Mouse (Mus musculus) CD4-positive, CD25-positive, alpha-beta regulatory T cell, adult 2 months (primary cell): ENCODE results near the gene Hdgf.
A peak's percentile ranks its signal among the peaks of the same experiment; 100 is the strongest.
"Not testable (repeated sequence)": the region's sequence is repeated elsewhere in the genome, so short reads cannot be mapped to it uniquely, and the experiment has no call there.

Experiments
- DNase-seq: peaks from one replicate; pipeline ENCODE4 v3.0.0-alpha.2; 2012; ENCODE audit warnings: low read depth, low spot score

The Hdgf gene

DNA sequence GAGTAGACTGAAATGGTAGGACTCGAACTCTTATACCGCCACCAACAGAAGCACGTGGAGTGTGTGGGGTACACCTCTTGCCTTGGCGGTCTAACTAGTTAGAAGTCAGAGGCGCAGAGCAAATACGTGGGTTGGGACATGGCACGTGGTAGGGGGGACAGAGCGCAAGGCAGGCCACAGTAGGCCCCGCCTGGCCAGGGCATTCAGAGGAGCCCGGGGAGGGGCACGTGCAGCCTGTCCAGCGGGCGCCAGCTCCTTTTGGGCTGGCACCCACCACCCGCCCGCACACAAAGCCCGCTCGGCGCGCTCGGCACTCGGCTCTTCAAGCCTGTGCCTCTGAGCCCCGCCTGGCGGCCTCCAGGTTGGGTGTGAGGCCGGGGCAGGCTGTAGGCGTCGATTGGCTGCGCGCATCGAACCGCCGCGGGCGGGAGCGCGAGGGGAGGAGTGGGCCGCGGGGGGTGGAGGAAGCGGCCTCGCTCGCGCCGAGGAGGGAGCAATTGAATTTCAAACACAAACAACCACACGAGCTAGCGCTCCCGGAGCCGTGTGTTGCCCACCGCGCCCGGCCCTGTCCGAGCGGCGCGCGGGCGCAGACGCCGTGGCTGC, at the start of gene Hdgf:
Hdgf (plus strand) TSS at position 442 of the 606 bp plus-strand sequence.
- DNase-seq = peak; percentile 97

DNA sequence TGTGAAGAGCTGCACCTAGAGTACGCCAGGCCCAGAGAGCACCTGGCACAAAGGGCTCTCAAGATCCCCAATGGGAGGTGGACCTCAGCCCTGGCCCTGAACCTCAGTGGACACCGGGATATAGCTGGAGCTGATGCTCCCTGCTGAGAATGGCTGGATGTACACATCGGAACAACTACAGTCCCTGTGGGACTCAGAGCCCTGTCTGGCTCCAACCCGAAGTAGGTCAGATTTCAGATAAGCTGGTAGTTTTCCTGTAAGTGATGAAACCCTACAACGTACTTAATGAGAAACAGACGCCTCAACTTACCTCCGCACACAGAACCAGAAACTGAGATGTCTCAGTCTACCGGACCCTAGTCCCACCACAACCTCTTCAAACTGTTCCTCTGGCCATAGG, 48.5 kb upstream of the Hdgf start:
- DNase-seq = no peak

DNA sequence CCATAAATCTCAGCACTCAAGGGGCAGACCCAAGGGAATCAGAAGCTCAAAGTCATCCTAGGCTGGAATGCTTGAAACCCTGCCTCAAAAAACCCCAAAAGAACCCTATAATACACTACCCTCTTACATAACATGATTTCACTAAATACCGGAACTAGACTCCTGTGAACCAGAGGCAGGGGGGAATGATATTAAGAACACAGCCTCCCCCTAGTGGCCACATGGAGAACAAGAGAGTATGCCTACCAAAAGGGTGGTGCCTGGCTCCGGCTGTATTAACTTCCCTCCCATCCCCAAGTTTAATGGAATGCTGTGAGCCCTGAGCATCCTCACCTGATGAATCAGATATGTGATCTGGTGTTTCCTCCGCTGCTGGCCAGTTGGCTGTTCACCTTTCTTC, 46.3 kb upstream of the Hdgf start:
- peak; percentile 90 for DNase-seq

DNA sequence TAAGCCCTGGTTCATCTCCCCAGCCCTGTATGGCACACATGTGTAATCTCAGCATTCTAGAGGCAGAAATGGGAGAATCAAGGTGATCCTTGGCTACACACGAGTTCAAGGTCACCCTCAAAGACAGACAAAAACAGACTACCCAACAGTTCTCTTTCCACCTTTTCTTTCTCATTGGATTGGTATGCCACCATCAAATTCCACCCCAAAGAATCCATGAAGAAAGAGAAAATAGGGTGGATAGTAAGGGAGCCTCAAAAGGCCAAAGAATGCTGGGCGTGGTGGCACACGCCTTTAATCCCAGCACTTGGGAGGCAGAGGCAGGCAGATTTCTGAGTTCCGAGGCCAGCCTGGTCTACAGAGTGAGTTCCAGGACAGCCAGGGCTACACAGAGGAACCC, 42.0 kb upstream of the Hdgf start:
- not testable (repeated sequence) for DNase-seq

DNA sequence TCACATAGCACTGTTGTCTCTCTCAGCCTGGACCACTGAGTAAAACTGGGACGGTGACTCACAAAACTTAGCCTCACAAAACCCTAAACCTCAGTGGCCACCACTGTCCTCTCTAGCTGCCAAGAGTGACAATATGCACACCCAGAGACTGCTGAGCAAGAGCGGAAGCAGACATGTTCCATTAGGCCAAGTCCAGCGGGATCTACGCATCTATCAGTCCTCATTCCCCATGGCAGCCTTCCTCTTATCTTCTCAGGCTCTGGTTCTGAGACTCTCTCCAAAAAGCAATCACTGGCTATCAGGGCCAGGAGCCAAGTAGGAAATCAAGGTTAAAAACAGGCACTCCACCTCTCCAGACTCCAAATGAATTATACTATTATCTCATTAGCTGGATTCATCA, 28.4 kb upstream of the Hdgf start:
- no peak for DNase-seq

DNA sequence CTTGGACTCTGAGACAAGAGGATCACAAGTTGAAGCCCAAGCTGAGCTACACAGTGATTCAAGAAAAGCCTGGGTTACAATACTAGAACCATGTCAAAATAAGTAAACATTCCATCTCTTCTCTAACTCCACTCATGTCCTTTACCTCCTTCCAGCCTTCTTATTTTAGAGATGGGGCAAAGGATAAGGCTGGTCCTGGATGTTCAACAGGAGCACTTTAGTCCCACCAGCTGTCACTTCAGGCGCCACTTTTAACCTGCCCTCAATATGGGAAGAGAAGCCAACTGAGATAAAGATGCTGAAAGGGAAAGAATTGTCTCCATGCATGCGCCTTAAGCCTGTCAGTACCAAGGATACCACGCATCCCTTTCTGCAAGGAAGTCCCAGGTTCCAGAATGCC, 21.8 kb upstream of the Hdgf start:
- DNase-seq = no peak

DNA sequence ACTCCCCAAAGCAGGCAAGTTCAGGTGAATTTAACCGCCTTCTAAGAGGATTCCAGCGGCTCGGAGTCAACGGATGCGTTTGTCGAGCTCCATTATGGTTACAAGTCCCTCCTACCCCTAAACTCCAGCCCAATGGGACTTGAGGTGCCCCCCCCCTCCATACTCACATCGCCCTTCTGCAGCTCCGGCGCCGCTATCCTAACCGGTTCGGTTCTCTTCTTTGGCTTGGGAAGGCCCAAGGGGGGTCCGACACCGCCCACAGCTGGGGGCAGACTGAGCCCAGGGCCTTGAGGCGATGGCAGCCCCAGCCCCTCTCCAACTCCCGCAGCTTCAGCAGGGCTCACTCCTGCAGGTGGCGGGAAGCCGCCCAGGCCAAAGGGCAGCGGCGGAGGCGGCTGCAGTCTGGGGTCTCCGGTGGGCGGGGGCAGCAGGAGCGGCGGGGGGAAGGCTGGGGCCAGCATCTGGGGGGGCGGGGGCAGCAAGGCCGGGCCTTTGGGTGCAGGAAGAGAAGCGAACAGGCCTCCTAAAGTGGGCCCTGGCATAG, 21.3 kb upstream of the Hdgf start:
- DNase-seq = peak; percentile 63

DNA sequence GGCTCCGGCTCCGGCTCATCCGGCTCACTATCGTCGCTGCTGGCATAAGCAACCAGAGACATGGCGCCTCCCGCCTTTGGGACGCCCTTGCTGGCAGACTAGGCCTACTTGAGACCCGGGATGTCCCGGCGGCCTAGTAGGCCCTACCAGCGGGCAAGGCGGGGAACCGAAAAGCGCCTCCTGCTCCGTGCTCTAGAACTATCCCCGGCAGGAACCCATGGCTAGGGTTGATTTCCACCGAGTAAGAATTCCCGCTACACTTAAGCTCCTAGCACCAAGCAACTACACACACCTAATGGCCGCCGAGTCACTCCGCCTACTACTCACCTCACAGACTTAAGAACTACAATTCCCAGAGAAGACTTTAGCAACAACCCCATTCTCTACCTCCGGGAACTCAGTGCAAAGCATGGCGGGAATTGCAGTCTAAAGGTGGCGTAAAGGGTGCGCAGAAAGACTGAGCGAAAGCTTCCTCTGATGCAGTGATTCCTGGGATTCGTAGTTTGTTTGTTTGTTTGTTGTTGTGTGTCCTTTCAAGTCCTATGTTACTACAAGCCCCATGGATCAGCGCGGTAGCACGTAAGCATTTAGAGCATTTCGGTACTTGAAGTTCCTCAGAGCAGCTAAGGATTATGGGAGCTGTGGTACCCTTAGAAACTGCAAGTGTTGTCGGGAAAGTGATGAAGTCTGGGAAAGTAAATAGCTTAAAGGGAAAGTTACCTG, 20.7 kb upstream of the Hdgf start, which contains the start of gene Prcc:
Prcc (minus strand) TSS at position 328 of the 723 bp plus-strand sequence.
- peak; percentile 98 for DNase-seq

DNA sequence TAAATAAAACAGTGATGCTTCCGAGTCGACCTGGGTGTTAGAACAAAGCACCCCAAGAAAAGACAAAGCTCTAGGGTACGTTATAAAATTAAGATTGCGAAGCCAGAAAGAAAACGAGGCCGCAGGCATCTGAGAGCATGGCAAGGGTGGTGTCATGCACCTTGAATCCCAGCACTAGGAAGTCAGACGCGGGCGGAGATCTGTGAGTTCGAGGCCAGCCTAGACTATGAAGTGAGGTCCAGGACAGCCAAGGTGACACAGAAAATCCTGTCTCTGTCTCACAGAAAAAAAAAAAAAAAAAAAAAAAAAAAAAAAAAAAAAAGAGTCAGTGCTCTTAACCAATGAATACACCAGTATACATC, 20.1 kb upstream of the Hdgf start:
- DNase-seq = no peak

DNA sequence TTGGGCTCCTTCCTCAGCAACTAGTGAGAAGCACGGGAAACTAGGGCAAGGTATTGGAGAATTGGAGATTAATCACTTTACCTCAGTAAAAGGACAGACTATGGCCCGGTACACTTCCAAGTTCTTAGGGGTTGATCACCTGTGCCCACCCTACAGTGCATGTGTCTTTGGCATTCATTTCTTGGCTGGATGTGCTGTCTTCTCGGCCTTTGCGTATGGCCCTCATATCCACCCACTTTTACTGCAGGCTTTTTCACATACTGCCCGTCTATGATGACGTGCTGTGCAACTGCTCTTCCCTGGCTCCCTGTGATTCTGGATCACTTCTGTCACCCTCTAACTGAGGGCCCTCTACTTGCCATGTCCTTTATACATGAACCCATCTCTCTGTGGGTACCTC, 19.7 kb upstream of the Hdgf start:
- DNase-seq = no peak

DNA sequence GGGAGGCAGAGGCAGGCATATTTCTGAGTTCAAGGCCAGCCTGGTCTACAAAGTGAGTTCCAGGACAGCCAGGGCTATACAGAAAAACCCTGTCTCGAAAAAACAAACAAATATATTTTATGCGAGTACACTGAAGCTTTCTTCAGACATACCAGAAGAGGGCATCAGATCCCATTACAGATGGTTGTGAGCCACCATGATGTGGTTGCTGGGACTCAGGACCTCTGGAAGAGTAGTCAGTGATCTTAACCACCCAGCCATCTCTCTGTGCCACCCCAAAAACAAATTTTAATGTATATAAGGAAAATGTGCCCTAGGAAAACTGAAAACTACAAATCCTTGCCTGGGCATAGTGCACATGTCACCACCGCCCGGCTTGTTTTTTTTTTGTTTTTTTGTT, 18.7 kb upstream of the Hdgf start:
- DNase-seq = not testable (repeated sequence)

DNA sequence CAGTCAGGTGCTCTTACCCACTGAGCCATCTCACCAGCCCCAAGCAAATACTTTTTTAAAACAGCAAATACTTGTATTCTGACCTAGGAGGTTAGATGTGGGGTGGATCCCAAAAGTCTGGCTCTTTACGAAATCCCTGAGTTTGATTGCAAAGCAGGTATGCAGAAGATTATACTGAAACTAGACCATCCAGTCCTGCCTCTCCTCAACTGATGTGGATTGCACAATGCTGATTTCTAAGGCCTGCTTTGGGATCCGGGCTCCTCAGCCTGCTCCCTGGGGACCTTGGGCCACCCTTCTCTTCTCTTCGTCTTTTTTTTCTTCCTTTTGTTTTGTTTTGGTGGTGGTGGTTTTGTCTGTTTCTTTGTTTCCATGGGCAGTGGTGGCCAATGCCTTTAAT, 14.6 kb upstream of the Hdgf start:
- DNase-seq = no peak

DNA sequence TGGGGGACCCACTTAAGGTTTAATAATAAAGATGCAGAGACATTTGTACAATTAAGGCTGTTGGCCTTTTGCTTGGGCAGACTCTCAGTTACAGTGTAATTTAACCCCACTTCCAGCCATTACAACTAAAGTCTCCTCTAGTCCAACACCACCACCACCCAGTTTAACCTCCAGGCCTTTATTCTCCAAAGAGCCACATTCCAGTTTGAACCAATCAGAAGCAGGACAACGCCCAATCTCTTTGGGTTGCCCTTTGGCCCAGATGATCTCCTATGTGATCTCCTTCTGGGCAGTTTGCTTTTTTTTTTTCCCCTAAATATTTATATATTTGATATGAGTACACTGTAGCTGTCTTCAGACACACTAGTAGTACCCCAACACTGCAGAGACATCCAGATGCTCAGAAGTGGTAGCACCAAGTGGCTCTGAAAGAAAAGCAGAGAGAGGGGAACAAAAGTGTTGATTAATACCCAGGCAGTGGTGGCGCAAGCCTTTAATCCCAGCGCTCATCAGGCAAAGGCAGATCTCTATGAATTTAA, 12.7 kb upstream of the Hdgf start:
- DNase-seq = no peak

DNA sequence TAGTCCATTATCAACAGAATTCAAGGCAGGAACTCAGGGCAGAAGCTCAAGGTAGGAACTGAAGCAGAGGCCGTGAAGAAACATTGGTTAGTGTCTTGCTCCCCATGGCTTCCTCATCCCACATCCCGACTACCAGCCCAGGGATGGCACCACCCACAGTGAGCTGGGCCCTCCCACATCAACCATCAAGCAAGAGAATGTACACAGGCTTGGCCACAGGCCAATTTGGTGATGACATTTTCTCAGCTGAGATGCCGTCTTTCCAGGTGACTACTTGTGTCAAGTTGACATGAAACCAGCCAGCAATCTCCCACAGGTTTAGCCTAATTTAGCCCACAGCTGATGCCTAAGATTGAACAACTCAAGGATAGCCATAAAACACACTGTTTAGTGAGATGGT, 6.9 kb upstream of the Hdgf start:
- no peak for DNase-seq

DNA sequence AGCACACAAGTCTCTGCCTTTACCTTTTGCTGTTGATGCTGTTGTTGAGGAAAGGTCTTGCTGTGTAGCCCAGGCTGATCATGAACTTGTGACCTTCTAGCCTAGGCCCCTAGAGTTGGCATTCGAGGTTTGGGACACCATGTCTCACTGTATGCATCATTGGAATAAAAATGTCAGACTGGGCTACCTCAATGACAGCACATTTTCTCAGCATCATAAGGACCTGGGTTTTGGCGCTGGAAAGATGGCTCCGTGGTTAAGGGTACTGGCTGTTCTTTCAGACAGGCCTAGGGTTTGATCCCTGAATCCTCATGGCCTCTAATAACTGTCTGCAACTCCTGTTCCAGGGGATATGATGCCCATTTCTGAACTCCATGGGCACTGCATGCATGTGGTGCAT, 6.3 kb upstream of the Hdgf start:
- no peak for DNase-seq

DNA sequence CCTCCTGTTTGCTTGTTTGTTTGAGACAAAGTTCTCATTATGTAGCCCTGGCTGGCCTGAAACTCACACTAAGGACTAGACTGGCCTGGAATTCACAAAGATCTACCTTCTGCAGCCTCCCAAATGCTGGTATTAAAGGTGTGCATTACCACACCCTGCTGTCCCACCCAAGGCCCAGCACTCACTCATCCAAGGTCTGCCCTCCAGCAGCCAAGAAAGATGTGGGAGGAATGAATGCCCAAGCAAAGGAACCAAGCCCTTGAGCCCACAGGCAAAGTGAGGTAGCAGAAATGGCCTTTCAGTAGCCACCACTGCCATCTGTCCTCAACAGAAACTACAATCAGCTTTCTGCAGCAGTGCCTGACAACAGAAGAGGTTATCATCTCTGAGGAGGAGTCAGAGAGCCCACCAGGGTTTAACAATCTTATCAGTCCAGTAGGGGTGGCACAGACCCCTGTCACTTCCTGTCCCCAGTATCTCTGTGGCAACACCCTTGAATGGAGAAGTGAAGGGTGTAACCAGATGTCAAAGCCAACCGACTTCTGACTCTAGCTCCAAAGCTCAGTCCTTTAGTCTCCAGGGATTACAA, 5.0 kb upstream of the Hdgf start:
- DNase-seq = no peak

DNA sequence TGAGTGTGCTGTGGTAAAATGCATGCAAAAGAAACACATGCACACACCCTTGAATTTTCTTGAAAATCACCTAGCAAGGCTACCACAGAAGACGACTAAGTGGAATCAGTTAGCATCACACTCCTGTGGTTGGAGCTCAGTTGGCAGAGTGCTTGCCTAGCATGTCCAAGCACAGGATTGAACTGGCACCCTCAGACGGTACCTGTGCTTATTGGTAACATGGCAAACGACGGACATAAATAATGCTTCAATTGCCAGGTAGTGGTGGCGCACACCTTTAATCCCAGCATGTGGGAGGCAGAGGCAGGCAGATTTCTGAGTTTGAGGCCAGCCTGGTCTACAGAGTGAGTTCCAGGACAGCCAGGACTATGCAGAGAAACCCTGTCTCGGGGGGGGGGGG, 4.2 kb upstream of the Hdgf start:
- DNase-seq = not testable (repeated sequence)

DNA sequence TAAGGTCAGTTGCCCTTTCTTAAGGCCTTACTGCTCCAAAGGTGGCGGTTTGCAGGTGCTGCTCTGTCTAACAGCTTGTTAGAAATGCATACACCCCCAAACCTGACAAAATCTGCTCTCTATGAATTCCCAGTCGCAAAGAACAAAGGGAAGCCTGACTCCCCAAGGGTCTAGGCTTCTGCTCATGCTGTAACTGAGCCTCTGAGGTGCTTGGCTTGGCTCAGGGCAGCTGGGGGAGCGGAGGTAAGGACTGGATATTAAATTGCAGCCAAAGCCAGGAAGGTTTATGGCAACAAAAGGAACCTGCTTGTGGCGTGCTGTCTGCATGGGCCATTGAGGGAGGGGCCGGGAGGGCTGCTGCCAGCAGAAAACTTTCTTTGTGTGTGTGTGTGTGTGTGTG, 2.3 kb upstream of the Hdgf start:
- DNase-seq = no peak

DNA sequence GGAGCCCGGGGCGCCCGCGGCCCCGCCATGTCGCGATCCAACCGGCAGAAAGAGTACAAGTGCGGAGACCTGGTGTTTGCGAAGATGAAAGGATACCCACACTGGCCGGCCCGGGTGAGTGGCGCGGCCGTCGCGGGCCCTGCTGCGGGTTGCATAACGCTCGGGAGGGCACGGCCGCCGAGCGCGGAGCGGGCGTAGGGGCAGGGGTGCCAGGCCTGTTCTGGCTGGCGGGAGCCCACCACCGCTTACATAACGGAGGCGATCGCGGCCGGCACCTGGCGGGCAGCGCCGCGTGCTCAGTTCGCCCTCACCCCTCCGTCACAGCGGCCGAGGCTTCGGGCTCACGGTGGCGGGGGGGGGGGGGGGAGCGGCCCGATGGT, 470 bp downstream of the Hdgf start:
- DNase-seq = no peak

DNA sequence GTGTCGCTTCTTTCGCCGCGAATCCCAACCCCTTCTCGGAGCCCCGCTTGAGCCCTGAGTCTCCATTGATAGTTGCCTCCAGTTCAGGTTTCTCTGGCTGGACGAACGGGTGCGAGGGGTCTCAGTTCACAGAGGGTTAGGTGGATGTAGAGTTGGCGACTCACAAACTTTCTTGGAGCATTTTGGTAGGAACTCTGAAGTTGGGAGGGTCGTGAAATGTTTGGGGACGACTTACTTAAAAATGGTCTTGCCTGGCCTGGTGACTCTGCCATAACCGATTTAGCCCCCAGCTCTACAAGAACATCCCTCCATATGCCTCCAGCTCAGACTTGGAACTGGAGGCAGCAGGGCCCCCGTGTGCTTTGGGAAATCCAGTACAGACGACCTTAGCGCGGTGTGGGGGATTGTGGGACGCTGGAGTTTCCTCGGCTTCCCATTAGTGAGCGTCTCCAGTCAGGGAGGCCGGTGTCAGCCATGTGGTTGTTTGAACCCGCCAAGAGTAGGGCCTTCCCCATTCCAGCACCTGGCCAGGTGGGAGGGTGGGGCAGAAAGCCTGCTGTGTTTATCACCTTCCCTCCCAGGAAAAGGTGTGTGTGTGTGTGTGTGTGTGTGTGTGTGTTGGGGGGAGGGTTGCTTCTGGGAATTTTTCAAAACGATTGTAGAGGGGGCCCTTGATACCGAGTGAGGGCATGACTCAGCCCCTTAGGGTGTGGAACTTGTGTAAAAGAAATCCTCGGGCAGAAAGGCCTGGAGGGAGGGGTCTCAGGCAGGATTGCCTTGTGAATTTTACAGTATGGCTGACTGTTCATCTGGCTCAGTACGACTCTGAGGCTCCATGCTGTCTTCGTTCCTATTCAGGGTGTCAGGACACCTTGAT, 1.1 kb downstream of the Hdgf start:
- peak; percentile 39 for DNase-seq

DNA sequence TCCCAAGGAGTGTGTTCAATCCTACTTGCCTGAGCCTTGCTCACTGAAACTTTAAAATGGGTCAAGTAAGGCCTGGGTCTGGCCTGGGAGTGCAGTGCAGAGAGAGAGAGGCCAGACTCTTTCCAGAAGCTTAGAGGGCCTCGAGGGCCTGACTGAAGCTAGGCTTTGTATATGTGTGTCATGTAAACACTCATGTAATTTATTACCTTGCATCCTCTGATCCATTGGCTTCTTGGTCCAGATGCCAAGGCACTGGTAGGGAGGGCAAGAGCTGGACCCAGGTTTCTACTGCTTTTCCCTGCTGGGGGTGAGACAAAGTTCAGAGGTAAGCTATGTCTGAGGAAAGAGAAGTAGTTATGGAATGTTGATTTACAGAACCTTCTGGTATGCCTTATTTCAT, 1.8 kb downstream of the Hdgf start:
- DNase-seq = no peak

DNA sequence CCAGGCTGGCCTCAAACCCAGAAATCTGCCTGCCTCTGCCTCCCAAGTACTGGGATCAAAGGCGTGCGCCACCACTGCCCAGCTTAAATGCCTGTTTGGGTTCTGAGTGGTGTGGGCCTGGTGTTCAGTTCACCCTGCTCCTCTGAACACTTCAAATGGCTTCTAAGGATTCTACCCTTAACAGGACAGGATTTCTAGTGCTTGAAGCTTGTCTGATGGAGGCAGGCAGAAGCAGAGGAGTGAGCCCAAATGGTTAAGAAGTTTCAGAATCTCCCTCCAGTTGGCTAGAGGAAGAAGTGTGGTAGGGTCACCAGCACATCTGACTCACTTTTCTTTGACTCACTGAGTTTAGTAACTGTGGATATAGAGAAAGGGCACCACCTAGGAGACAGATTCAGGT, 3.3 kb downstream of the Hdgf start:
- no peak for DNase-seq
